Mouse (Mus musculus) neural tube, embryonic 12.5 days (tissue): ENCODE data around the gene Mfap1a. TPM values are rescaled to one million over a fixed set of nuclear protein-coding genes. Genes with fewer than 3 reads are reported as not detected.
"Not testable (repeated sequence)": the region's sequence is repeated elsewhere in the genome, so short reads cannot be mapped to it uniquely, and the experiment has no call there.

Source experiments
- ATAC-seq: fragments of 200-750 bp; cut with Nextera tagmentation; 2 replicates; pipeline ENCODE4 v1.8.0; 2017; ENCODE audit warnings: low read depth, mild to moderate bottlenecking, moderate TSS enrichment, moderate library complexity; ENCODE audit not compliant: low FRiP score
- H3K27ac ChIP-seq: fragments of 300-500 bp; sonication (generic); 2 replicates; pipeline ENCODE4 v1.5.1; 2016
- H3K27me3 ChIP-seq: fragments of 300-500 bp; sonication (generic); replicated peaks from 2 replicates; pipeline ENCODE4 v1.6.1; 2016; ENCODE audit warnings: mild to moderate bottlenecking
- H3K36me3 ChIP-seq: fragments of 300-500 bp; sonication (generic); 2 replicates; pipeline ENCODE4 v1.6.1; 2016; ENCODE audit warnings: mild to moderate bottlenecking
- H3K4me1 ChIP-seq: fragments of 300-500 bp; sonication (generic); 2 replicates; pipeline ENCODE4 v1.6.1; 2016
- H3K4me2 ChIP-seq: fragments of 300-500 bp; sonication (generic); replicated peaks from 2 replicates; pipeline ENCODE4 v1.6.1; 2016; ENCODE audit warnings: mild to moderate bottlenecking
- H3K4me3 ChIP-seq: fragments of 300-500 bp; sonication (generic); 2 replicates; pipeline ENCODE4 v1.5.1; 2016
- H3K9ac ChIP-seq: fragments of 300-500 bp; sonication (generic); 2 replicates; pipeline ENCODE4 v1.6.1; 2016; ENCODE audit warnings: mild to moderate bottlenecking
- H3K9me3 ChIP-seq: fragments of 300-500 bp; sonication (generic); 2 replicates; pipeline ENCODE4 v1.6.1; 2016; ENCODE audit warnings: mild to moderate bottlenecking
- WGBS: fragments of 180-500 bp; shearing (Covaris S2); methylation state at CpG from one replicate; pipeline ENCODE4 v1.1.7; 2016; 5-methylcytosine and 5-hydroxymethylcytosine counted together
- polyA plus RNA-seq: library from polyadenylated mRNA; unstranded; fragments of >200 nt; fragmentation: Nextera tagmentation; extraction: Ambion mirVana; gene quantifications from 2 replicates; pipeline ENCODE4 v1.2.1, GENCODE M21; 2016

Gene Mfap1a
- polyA plus RNA-seq, 1 experiment from 2014 or later: 35.3 TPM

GRCm38 (mm10) chr2:121509584-121509983 lies 3.1 kb upstream of the Mfap1a start:
- no peak overlapping the region for H3K27ac ChIP-seq
- peak overlapping the region; percentile 55 for H3K4me2 ChIP-seq
- H3K4me3 ChIP-seq: peak overlapping the region; percentile 23
- peak; percentile 63; the same call in 1 of the 2 replicates for ATAC-seq
- 0 out of 2 replicates have a peak overlapping the region, but pooled peaks have one; percentile 48 for H3K9ac ChIP-seq
- peaks cover 15% of the 10 kb centered on the region for H3K4me1 ChIP-seq
- H3K36me3 ChIP-seq: peaks cover 15% of the 10 kb centered on the region
- H3K9me3 ChIP-seq: no peaks in the 10 kb centered on the region
- H3K27me3 ChIP-seq: no peaks in the 10 kb centered on the region
- WGBS: 21% methylated on average over 16 of the region's 16 CpGs

GRCm38 (mm10) chr2:121507951-121508330 lies 1.5 kb upstream of the Mfap1a start:
- Histone ChIP-seq H3K4me1 (peaks cover 15% of the 10 kb centered on the region), H3K9me3 (no peaks in the 10 kb centered on the region), H3K4me3 (peak overlapping the region; percentile 58), H3K4me2 (peak overlapping the region; percentile 74), H3K9ac (no peak overlapping the region), H3K36me3 (peaks cover 11% of the 10 kb centered on the region), H3K27me3 (no peaks in the 10 kb centered on the region), H3K27ac (no peak overlapping the region)
- ATAC-seq: no peak
- WGBS: 96% methylated on average over 2 of the region's 2 CpGs

GRCm38 (mm10) chr2:121507173-121507950 lies 897 bp upstream of the Mfap1a start:
- H3K4me1 ChIP-seq: peaks cover 15% of the 10 kb centered on the region
- H3K4me2 ChIP-seq: peak overlapping the region; percentile 74
- H3K36me3 ChIP-seq: peaks cover 13% of the 10 kb centered on the region
- H3K9me3 ChIP-seq: no peaks in the 10 kb centered on the region
- H3K27me3 ChIP-seq: no peaks in the 10 kb centered on the region
- no peak overlapping the region for H3K27ac ChIP-seq
- peak overlapping the region; percentile 68; the same call in 1 of the 2 replicates for H3K9ac ChIP-seq
- ATAC-seq: no peak
- 35% methylated on average over 12 of the region's 12 CpGs for WGBS
- peak overlapping the region; percentile 58 for H3K4me3 ChIP-seq

GRCm38 (mm10) chr2:121501550-121501949 lies 4.9 kb downstream of the Mfap1a start:
- 80% methylated on average over 3 of the region's 6 CpGs for WGBS
- ATAC-seq, H3K9me3 ChIP-seq, H3K9ac ChIP-seq, H3K36me3 ChIP-seq, H3K27ac ChIP-seq, H3K27me3 ChIP-seq, H3K4me2 ChIP-seq, H3K4me3 ChIP-seq, H3K4me1 ChIP-seq: not testable (repeated sequence)

- ATAC-seq: not testable (repeated sequence)
Measured at GRCm38 (mm10) chr2:121484403-121484802, 22.1 kb downstream of the Mfap1a start.

GRCm38 (mm10) chr2:121483576-121483975 lies 22.9 kb downstream of the Mfap1a start:
- no peak for ATAC-seq
- Histone ChIP-seq H3K9ac (no peak overlapping the region), H3K27ac (no peak overlapping the region)

More at GRCm38 (mm10) chr2:121484403-121484802, 22.1 kb downstream of the Mfap1a start:
- 70% methylated on average over 2 of the region's 2 CpGs for WGBS
- not testable (repeated sequence) for H3K27me3 ChIP-seq, H3K4me1 ChIP-seq, H3K4me2 ChIP-seq, H3K9ac ChIP-seq, H3K4me3 ChIP-seq, H3K27ac ChIP-seq, H3K36me3 ChIP-seq, H3K9me3 ChIP-seq

GRCm38 (mm10) chr2:121480916-121481315 lies 25.5 kb downstream of the Mfap1a start:
- WGBS: 88% methylated on average over 13 of the region's 13 CpGs
- not testable (repeated sequence) for H3K36me3 ChIP-seq, ATAC-seq, H3K9ac ChIP-seq, H3K27ac ChIP-seq, H3K4me3 ChIP-seq, H3K27me3 ChIP-seq, H3K9me3 ChIP-seq, H3K4me1 ChIP-seq, H3K4me2 ChIP-seq

More at GRCm38 (mm10) chr2:121483576-121483975, 22.9 kb downstream of the Mfap1a start:
- Histone ChIP-seq H3K4me3 (no peak overlapping the region), H3K9me3 (no peaks in the 10 kb centered on the region), H3K27me3 (no peaks in the 10 kb centered on the region), H3K36me3 (no peaks in the 10 kb centered on the region), H3K4me2 (no peak overlapping the region), H3K4me1 (no peaks in the 10 kb centered on the region)
- 11% methylated on average over 8 of the region's 8 CpGs for WGBS

- Histone ChIP-seq H3K4me3 (no peak overlapping the region), H3K9me3 (no peaks in the 10 kb centered on the region), H3K27me3 (no peaks in the 10 kb centered on the region), H3K9ac (no peak overlapping the region), H3K4me2 (no peak overlapping the region), H3K4me1 (no peaks in the 10 kb centered on the region), H3K36me3 (no peaks in the 10 kb centered on the region), H3K27ac (no peak overlapping the region)
- no peak for ATAC-seq
- 56% methylated on average over 3 of the region's 3 CpGs for WGBS
Measured at GRCm38 (mm10) chr2:121480498-121480897, 26.0 kb downstream of the Mfap1a start.

- no peaks in the 10 kb centered on the region for H3K27me3 ChIP-seq
- no peaks in the 10 kb centered on the region for H3K9me3 ChIP-seq
- no peaks in the 10 kb centered on the region for H3K36me3 ChIP-seq
- no peaks in the 10 kb centered on the region for H3K4me1 ChIP-seq
- no peak overlapping the region for H3K4me3 ChIP-seq
- ATAC-seq: no peak
- H3K9ac ChIP-seq: no peak overlapping the region
- H3K4me2 ChIP-seq: no peak overlapping the region
- WGBS: 78% methylated on average over 3 of the region's 3 CpGs
- no peak overlapping the region for H3K27ac ChIP-seq
Measured at GRCm38 (mm10) chr2:121477491-121478266, 28.8 kb downstream of the Mfap1a start.

- H3K9ac ChIP-seq, H3K27me3 ChIP-seq, H3K9me3 ChIP-seq, H3K4me2 ChIP-seq, H3K36me3 ChIP-seq, H3K4me3 ChIP-seq, H3K4me1 ChIP-seq, H3K27ac ChIP-seq, ATAC-seq: not testable (repeated sequence)
- WGBS: 93% methylated on average over 2 of the region's 2 CpGs
Measured at GRCm38 (mm10) chr2:121475306-121475705, 31.2 kb downstream of the Mfap1a start.

GRCm38 (mm10) chr2:121474180-121474535 lies 32.3 kb downstream of the Mfap1a start:
- no peaks in the 10 kb centered on the region for H3K9me3 ChIP-seq
- peak; percentile 54 for ATAC-seq
- no peak overlapping the region for H3K9ac ChIP-seq
- H3K27ac ChIP-seq: no peak overlapping the region
- peak overlapping the region; percentile 75 for H3K4me2 ChIP-seq
- H3K4me3 ChIP-seq: peak overlapping the region; percentile 61
- peaks cover 3% of the 10 kb centered on the region for H3K36me3 ChIP-seq
- H3K27me3 ChIP-seq: no peaks in the 10 kb centered on the region
- 35% methylated on average over 8 of the region's 8 CpGs for WGBS
- no peaks in the 10 kb centered on the region for H3K4me1 ChIP-seq

GRCm38 (mm10) chr2:121473301-121474179 lies 32.9 kb downstream of the Mfap1a start, which contains the start of gene Mfap1b:
Gene Mfap1b (minus strand): TSS chr2:121474067.
- 6% methylated on average over 41 of the region's 41 CpGs for WGBS
- not testable (repeated sequence) for H3K27ac ChIP-seq
- H3K4me2 ChIP-seq: peak within 1 kb of the TSS; percentile 75

More at GRCm38 (mm10) chr2:121473301-121474179, 32.9 kb downstream of the Mfap1a start, which contains the start of gene Mfap1b:
- ATAC-seq: peak; percentile 92
- H3K27me3 ChIP-seq, H3K4me1 ChIP-seq, H3K36me3 ChIP-seq, H3K9me3 ChIP-seq: not testable (repeated sequence)
- Histone ChIP-seq H3K9ac (peak within 1 kb of the TSS; percentile 57), H3K4me3 (peak within 1 kb of the TSS; percentile 61)
